Mouse (Mus musculus): ENCODE results near the gene Tmem97.

Tmem97 gene

GRCm38 (mm10) chr11:78509148-78509547 lies 41.4 kb downstream of the Tmem97 start:
- DNase-seq, result peak; percentile 63

DNA sequence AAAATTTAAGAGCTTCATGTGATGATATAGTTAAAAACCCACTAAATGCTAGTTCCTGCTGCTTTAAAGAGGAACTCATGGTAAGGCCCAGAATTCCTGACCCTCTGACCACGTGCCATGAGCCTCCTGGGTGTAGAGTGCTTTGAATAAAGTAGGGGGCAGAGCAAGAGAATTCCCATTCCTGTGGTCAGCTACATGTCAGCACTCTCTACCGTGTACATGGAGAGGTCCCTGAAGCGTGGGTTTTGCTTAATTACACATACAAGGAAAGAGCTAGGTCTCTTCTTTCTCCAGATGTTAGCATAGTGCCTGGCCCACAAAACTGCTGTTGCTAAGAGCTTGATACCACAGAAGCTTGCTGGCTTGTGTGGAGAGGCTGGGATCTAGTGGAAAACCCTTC lies 45.1 kb downstream of the Tmem97 start:
- no peak for DNase-seq

DNA sequence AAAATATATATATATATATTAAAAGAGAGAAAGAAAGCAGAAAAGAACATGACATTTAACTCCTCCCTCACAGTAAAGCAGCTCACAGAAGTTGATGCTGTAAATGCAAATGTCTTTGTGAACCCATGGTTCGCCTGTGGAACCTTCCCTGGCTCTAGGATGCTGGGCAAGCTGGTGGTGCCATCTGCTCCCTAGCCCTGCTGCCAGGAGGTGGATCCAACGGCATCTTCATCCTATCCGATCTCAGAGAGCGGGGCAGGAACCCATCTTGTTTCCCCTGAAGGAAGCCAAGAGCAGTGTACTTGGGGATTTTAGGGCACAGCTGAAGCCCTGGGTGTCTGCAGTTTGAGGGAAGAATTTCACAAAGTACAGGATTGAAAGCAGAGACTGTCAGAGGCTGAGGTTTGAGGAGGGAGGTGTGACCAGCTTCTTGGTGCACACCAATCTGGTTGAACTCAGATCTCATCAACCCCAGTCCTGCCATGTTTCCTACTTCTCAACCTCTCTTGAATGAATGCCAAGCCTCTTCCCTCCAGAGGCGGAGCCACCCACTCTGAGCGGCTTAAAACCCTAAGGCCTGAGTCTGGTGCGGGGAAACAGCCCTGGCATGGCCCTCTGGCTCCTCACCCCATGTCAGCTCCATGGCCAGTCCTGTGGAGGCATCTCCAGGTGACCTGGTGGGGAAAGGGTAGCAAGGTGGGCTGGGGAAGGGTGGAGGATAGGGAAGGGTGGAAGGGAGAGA lies 47.5 kb downstream of the Tmem97 start, which contains the start of gene Sebox:
Gene Sebox (plus strand): TSS at position 539 of the 742 bp plus-strand sequence.
- no peak for DNase-seq

GRCm38 (mm10) chr11:78501529-78501928 lies 49.0 kb downstream of the Tmem97 start:
- DNase-seq, result no peak

GRCm38 (mm10) chr11:78500623-78501202 lies 49.9 kb downstream of the Tmem97 start:
- DNase-seq, result no peak

DNA sequence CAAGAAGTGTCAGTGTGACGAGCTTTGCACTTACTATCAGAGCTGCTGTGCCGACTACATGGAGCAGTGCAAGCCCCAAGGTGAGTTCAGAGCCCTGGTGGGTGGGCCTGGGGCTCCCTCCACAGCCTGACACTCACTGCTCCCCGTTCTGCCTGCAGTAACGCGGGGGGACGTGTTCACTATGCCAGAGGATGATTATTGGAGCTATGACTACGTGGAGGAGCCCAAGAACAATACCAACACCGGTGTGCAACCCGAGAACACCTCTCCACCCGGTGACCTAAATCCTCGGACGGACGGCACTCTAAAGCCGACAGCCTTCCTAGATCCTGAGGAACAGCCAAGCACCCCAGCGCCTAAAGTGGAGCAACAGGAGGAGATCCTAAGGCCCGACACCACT lies 51.0 kb downstream of the Tmem97 start:
- no peak for DNase-seq

DNA sequence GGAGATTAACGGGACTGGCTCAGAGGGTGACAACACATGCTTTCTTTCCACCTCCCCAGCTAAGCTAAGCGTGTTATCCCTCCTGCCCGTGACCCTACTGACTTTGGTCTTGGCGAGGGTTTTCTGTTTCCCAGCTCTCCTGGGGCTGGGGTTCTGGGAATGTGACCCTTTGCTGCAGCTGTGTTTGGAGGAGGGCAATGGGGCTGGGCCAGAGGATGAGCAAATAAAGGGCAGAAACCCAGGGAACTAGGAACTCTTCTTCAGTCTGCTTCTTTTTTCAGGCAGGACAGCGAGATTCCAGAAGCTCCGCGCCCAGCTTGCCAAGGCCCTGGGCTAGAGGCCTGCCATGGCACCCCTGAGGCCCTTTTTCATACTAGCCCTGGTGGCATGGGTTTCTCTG lies 51.6 kb downstream of the Tmem97 start, which contains the start of gene Vtn:
Gene Vtn (plus strand): TSS at position 88 of the 400 bp plus-strand sequence.
- DNase-seq, result no peak

- DNase-seq, result peak; percentile 100
Observed at GRCm38 (mm10) chr11:78497544-78498522, 52.7 kb downstream of the Tmem97 start, which contains the start of gene Sarm1. TSS of gene Sarm1 (minus strand) at chr11:78497754.

- peak; percentile 56 for DNase-seq
Observed at GRCm38 (mm10) chr11:78497071-78497541, 53.5 kb downstream of the Tmem97 start.

GRCm38 (mm10) chr11:78495904-78496303 lies 54.7 kb downstream of the Tmem97 start:
- peak; percentile 56 for DNase-seq

Data from thymus, postnatal 4 days (tissue).